Mouse (Mus musculus) liver, postnatal 0 days (tissue): ENCODE data around the gene Plekhm3.

ENCODE experiments used
- CTCF ChIP-seq: sonication (generic); IDR thresholded peaks from 2 replicates; pipeline ENCODE4 v1.5.1; 2016; ENCODE audit warnings: antibody characterized with exemption, low read depth
- EP300 ChIP-seq: IDR thresholded peaks from 2 replicates; pipeline ENCODE4 v1.6.1; 2016; ENCODE audit warnings: antibody characterized with exemption, low read depth, mild to moderate bottlenecking

DNA sequence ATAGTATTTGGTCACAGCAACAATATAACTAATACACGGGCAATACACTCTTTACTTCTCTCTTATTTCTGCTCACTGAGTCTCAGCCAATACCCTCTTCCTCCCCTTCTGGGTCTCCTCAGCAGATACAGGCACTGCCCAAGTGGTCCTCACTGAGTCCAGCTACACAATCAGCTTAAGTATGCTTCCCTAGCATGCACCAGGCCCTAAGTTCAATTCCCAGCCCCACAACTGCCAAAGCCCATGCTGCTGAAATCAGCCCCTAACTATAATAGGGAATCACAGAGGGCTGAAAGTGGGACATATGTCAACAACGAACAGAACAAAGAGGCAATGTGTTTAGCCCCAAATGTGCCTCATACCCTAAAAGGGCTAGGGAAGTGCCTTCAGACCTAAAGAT, 11.9 kb downstream of the Plekhm3 start:
- TF ChIP-seq CTCF, result no peak
- TF ChIP-seq EP300, result no peak
